19 mouse cellular contexts compared by ENCODE assay signal in the genomic region with DNA sequence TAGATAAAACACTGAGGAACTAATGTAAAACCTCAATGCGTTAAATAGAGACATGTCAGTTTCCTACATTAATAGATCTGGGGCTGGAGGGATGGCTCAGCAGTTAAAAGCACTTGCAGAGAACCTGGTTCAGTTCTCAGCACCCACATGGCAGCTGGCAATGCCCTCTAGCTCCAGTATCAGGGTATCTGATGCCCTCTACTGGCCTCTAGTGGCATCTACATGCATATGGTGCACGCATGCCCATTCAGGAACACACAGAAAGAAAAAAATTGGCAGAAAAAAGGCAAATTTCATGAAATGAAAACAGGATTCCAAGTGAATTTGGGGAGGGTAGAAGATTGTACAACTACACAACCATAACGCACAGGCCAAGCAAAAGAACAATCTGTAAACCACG.
A peak's percentile ranks its signal among the peaks of the same experiment; 100 is the strongest.
DNase-seq lines count a peak whose midpoint lies in the region; ATAC-seq and TF ChIP-seq lines count a peak whose summit lies in the region.
"Had no signal": no experiment of that assay in that cellular context is flagged by ENCODE, and none has a peak within 500 bp of the region (broad histone marks: within the 10 kb centered on the region; RNA-seq: fewer than 3 reads in every experiment).

No protein-coding gene starts in this region.

- no peaks in the 10 kb centered on the region for H3K27me3 ChIP-seq in liver, embryonic 14.5 days (ENCODE audit: control insufficient read depth, insufficient read depth, low read length)
- H3K27me3 ChIP-seq in G1E (ENCODE audit: insufficient read depth, low read length) = no peaks in the 10 kb centered on the region
- H3K27me3 ChIP-seq in midbrain, embryonic 10.5 days (ENCODE audit: low read depth, poor library complexity, severe bottlenecking) = no peaks in the 10 kb centered on the region
- H3K27me3 ChIP-seq in forebrain, embryonic 14.5 days (replicated peaks; ENCODE audit: control insufficient read depth, insufficient read depth, low read length) = no peaks in the 10 kb centered on the region
- H3K27me3 ChIP-seq: forebrain, embryonic 15.5 days; hindbrain, embryonic 12.5 days; limb, embryonic 13.5 days; midbrain, embryonic 15.5 days; stomach, embryonic 15.5 days had no signal

- no peak overlapping the region for H3K27ac ChIP-seq in gastrocnemius, adult 2 months
- H3K27ac ChIP-seq in liver, embryonic 14.5 days = no peak overlapping the region
- no peak overlapping the region for H3K27ac ChIP-seq in midbrain, embryonic 10.5 days (replicated peaks)
- H3K27ac ChIP-seq in forebrain, embryonic 14.5 days (ENCODE audit: low read depth, low read length) = no peak overlapping the region
- H3K27ac ChIP-seq: forebrain, embryonic 15.5 days; hindbrain, embryonic 12.5 days; limb, embryonic 13.5 days; midbrain, embryonic 15.5 days; stomach, embryonic 15.5 days had no signal

- H3K36me3 ChIP-seq in liver, embryonic 14.5 days (replicated peaks; ENCODE audit: control insufficient read depth, insufficient read depth, low read depth) = no peaks in the 10 kb centered on the region
- peaks cover 49% of the 10 kb centered on the region for H3K36me3 ChIP-seq in G1E (replicated peaks)
- H3K36me3 ChIP-seq in midbrain, embryonic 10.5 days = no peaks in the 10 kb centered on the region
- no peaks in the 10 kb centered on the region for H3K36me3 ChIP-seq in forebrain, embryonic 14.5 days (ENCODE audit: control insufficient read depth, insufficient read depth, low read length)
- H3K36me3 ChIP-seq: forebrain, embryonic 15.5 days; hindbrain, embryonic 12.5 days; limb, embryonic 13.5 days; midbrain, embryonic 15.5 days; stomach, embryonic 15.5 days had no signal

- intact Hi-C loops in gastrocnemius, adult 2 months (cut with DNase I) = no loop called here

- TF ChIP-seq EP300 in liver, embryonic 14.5 days (IDR thresholded peaks at IDR 0.05; ENCODE audit: low read depth) = no peak

- ATAC-seq in liver, embryonic 14.5 days (ENCODE audit: insufficient read depth) = no peak
- ATAC-seq in G1E (ENCODE audit: extremely low read depth, insufficient number of reproducible peaks, low FRiP score, poor library complexity, severe bottlenecking) = no peak
- no peak for ATAC-seq in forebrain, embryonic 14.5 days
- ATAC-seq: forebrain, embryonic 15.5 days; midbrain, embryonic 15.5 days had no signal

- WGBS in liver, embryonic 14.5 days (ENCODE audit: insufficient replicate concordance) = 76% methylated on average over 4 of the region's 4 CpGs
- 90% methylated on average over 4 of the region's 4 CpGs for WGBS in midbrain, embryonic 10.5 days
- WGBS in forebrain, embryonic 14.5 days = 96% methylated on average over 4 of the region's 4 CpGs

- H3K9me3 ChIP-seq in liver, embryonic 14.5 days (ENCODE audit: control insufficient read depth, low read length) = no peaks in the 10 kb centered on the region
- H3K9me3 ChIP-seq in G1E (replicated peaks) = peaks cover 52% of the 10 kb centered on the region
- H3K9me3 ChIP-seq in midbrain, embryonic 10.5 days (replicated peaks) = peaks cover 3% of the 10 kb centered on the region; the same call in 1 of the 2 replicates
- H3K9me3 ChIP-seq in forebrain, embryonic 14.5 days (replicated peaks; ENCODE audit: control insufficient read depth, low read length) = no peaks in the 10 kb centered on the region
- H3K9me3 ChIP-seq: forebrain, embryonic 15.5 days; midbrain, embryonic 15.5 days; stomach, embryonic 15.5 days had no signal

- no peak for DNase-seq in gastrocnemius, adult 2 months
- DNase-seq in gastrocnemius, postnatal 25 days = no peak
- no peak for DNase-seq in liver, embryonic 14.5 days (ENCODE audit: low read depth in 3 of 3, low spot score in 3 of 3)
- DNase-seq in liver (no peak), A20 (ENCODE audit: low read depth, low spot score) (peak; percentile 41), G1E (ENCODE audit: low spot score) (no peak)
- DNase-seq in midbrain, embryonic 10.5 days (ENCODE audit: low spot score) = no peak
- DNase-seq in forebrain, embryonic 14.5 days (ENCODE audit: low spot score) = no peak
- DNase-seq: cerebellum, adult 8-10 months; gastrocnemius, postnatal 36 days; heart, postnatal 10 days; kidney, postnatal 4 days had no signal

- H3K4me2 ChIP-seq in liver, embryonic 14.5 days (ENCODE audit: low read depth) = no peak overlapping the region
- H3K4me2 ChIP-seq in forebrain, embryonic 14.5 days (ENCODE audit: low read length) = no peak overlapping the region
- H3K4me2 ChIP-seq: forebrain, embryonic 15.5 days; heart, embryonic 11.5 days; hindbrain, embryonic 12.5 days; limb, embryonic 13.5 days; midbrain, embryonic 15.5 days; stomach, embryonic 15.5 days had no signal

- TF ChIP-seq CTCF in gastrocnemius, adult 2 months (IDR thresholded peaks at IDR 0.05) = peak; percentile 18; the same call in 1 of the 2 replicates
- peak; percentile 38 for TF ChIP-seq CTCF in liver, embryonic 14.5 days (IDR thresholded peaks at IDR 0.05; ENCODE audit: low read depth)
- TF ChIP-seq CTCF in G1E (IDR thresholded peaks at IDR 0.05; ENCODE audit: low read depth, low read length) = peak; percentile 43; the same call in 1 of the 2 replicates

- no peaks in the 10 kb centered on the region for H3K4me1 ChIP-seq in liver, embryonic 14.5 days (replicated peaks; ENCODE audit: control insufficient read depth in 2 of 2, insufficient read depth in 2 of 2, low read length in 1 of 2)
- H3K4me1 ChIP-seq in G1E (ENCODE audit: insufficient read depth, low read depth, low read length) = no peaks in the 10 kb centered on the region
- no peaks in the 10 kb centered on the region for H3K4me1 ChIP-seq in midbrain, embryonic 10.5 days
- H3K4me1 ChIP-seq in forebrain, embryonic 14.5 days (ENCODE audit: control insufficient read depth, insufficient read depth, low read length) = no peaks in the 10 kb centered on the region
- H3K4me1 ChIP-seq: forebrain, embryonic 15.5 days; hindbrain, embryonic 12.5 days; limb, embryonic 13.5 days; midbrain, embryonic 15.5 days; stomach, embryonic 15.5 days had no signal

- no peak overlapping the region for H3K4me3 ChIP-seq in gastrocnemius, adult 2 months
- no peak overlapping the region for H3K4me3 ChIP-seq in liver, embryonic 14.5 days (ENCODE audit: insufficient read depth in 1 of 2, low read depth in 2 of 2, low read length in 2 of 2)
- no peak overlapping the region for H3K4me3 ChIP-seq in G1E (ENCODE audit: low read depth, low read length)
- H3K4me3 ChIP-seq in midbrain, embryonic 10.5 days = no peak overlapping the region
- H3K4me3 ChIP-seq in forebrain, embryonic 14.5 days (ENCODE audit: low read depth, low read length) = no peak overlapping the region
- H3K4me3 ChIP-seq: forebrain, embryonic 15.5 days; hindbrain, embryonic 12.5 days; limb, embryonic 13.5 days; midbrain, embryonic 15.5 days; myocyte; stomach, embryonic 15.5 days had no signal

- no peak overlapping the region for H3K9ac ChIP-seq in liver, embryonic 14.5 days (replicated peaks)
- no peak overlapping the region for H3K9ac ChIP-seq in forebrain, embryonic 14.5 days (ENCODE audit: low read length)
- H3K9ac ChIP-seq: forebrain, embryonic 15.5 days; hindbrain, embryonic 12.5 days; limb, embryonic 13.5 days; midbrain, embryonic 15.5 days; stomach, embryonic 15.5 days had no signal
